Mouse (Mus musculus) layer of hippocampus, adult 9-10 months (tissue): Measurements from ENCODE around the gene Cd274.

ENCODE experiments used
- DNase-seq: peaks from one replicate; pipeline ENCODE4 v3.0.0; 2022; ENCODE audit warnings: low spot score

Gene Cd274

DNA sequence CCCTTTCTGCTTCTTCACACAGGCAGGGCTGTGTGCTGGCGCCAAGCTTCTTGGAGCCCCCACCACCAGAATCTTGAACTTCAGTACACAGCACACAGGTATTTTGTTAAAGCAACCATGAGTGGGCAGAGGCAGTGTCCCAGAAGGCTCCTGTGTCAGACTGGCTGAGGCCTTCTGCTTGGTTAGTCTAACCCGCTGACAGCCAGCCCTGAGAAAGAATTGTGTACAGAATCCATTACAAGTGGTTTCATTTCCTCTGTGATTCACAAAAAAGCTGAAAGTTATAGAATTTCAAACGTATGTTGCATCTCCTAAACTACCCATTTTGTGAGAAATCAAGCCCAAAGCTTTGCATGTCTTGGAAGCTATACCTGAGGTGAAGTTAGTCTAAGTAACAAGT, 63.3 kb downstream of the Cd274 start:
- DNase-seq = no peak

GRCm38 (mm10) chr19:29430953-29431352, 63.7 kb downstream of the Cd274 start:
- no peak for DNase-seq

GRCm38 (mm10) chr19:29436793-29437479, 69.7 kb downstream of the Cd274 start:
- no peak for DNase-seq
